Mouse (Mus musculus): ENCODE data around the gene Slc47a1.

Slc47a1 gene

GRCm38 (mm10) chr11:61378651-61379050 lies 506 bp upstream of the Slc47a1 start:
- DNase-seq (ENCODE audit: low read depth, low spot score) = no peak

GRCm38 (mm10) chr11:61368668-61369067 lies 9.5 kb downstream of the Slc47a1 start:
- DNase-seq (ENCODE audit: low read depth, low spot score) = no peak

GRCm38 (mm10) chr11:61366517-61367273 lies 11.4 kb downstream of the Slc47a1 start:
- no peak for DNase-seq (ENCODE audit: low read depth, low spot score)

- DNase-seq (ENCODE audit: low read depth, low spot score) = no peak
These were observed 12.2 kb downstream of the Slc47a1 start for GRCm38 (mm10) chr11:61365938-61366337.

GRCm38 (mm10) chr11:61364096-61364495 lies 14.0 kb downstream of the Slc47a1 start:
- DNase-seq (ENCODE audit: low read depth, low spot score) = no peak

GRCm38 (mm10) chr11:61361515-61362190 lies 16.5 kb downstream of the Slc47a1 start:
- no peak for DNase-seq (ENCODE audit: low read depth, low spot score)

GRCm38 (mm10) chr11:61356600-61356999 lies 21.5 kb downstream of the Slc47a1 start:
- no peak for DNase-seq (ENCODE audit: low read depth, low spot score)

GRCm38 (mm10) chr11:61356111-61356510 lies 22.0 kb downstream of the Slc47a1 start:
- DNase-seq (ENCODE audit: low read depth, low spot score) = no peak

GRCm38 (mm10) chr11:61355351-61355750 lies 22.8 kb downstream of the Slc47a1 start:
- no peak for DNase-seq (ENCODE audit: low read depth, low spot score)

GRCm38 (mm10) chr11:61354346-61354745 lies 23.8 kb downstream of the Slc47a1 start:
- DNase-seq (ENCODE audit: low read depth, low spot score) = no peak

GRCm38 (mm10) chr11:61353038-61353437 lies 25.1 kb downstream of the Slc47a1 start:
- no peak for DNase-seq (ENCODE audit: low read depth, low spot score)

GRCm38 (mm10) chr11:61352138-61352651 lies 25.9 kb downstream of the Slc47a1 start:
- no peak for DNase-seq (ENCODE audit: low read depth, low spot score)

GRCm38 (mm10) chr11:61349337-61349736 lies 28.8 kb downstream of the Slc47a1 start:
- peak; percentile 56 for DNase-seq (ENCODE audit: low read depth, low spot score)

- DNase-seq (ENCODE audit: low read depth, low spot score) = no peak
These were observed 32.0 kb downstream of the Slc47a1 start for GRCm38 (mm10) chr11:61346133-61346532.

- DNase-seq (ENCODE audit: low read depth, low spot score) = no peak
These were observed 35.4 kb downstream of the Slc47a1 start, which contains the start of gene Slc47a2 for GRCm38 (mm10) chr11:61342505-61343420. TSS of gene Slc47a2 (minus strand) at chr11:61342860.

GRCm38 (mm10) chr11:61341971-61342370 lies 36.2 kb downstream of the Slc47a1 start:
- DNase-seq (ENCODE audit: low read depth, low spot score) = no peak

- no peak for DNase-seq (ENCODE audit: low read depth, low spot score)
These were observed 36.9 kb downstream of the Slc47a1 start for GRCm38 (mm10) chr11:61341233-61341632.

- no peak for DNase-seq (ENCODE audit: low read depth, low spot score)
These were observed 37.8 kb downstream of the Slc47a1 start for GRCm38 (mm10) chr11:61340374-61340773.

GRCm38 (mm10) chr11:61337586-61337985 lies 40.6 kb downstream of the Slc47a1 start:
- DNase-seq (ENCODE audit: low read depth, low spot score) = no peak

- no peak for DNase-seq (ENCODE audit: low read depth, low spot score)
These were observed 57.0 kb downstream of the Slc47a1 start for GRCm38 (mm10) chr11:61320904-61321687.

Measured in retina, adult 2 months (tissue).